Mouse (Mus musculus): ENCODE data around the gene Sall2.
A peak's percentile ranks its signal among the peaks of the same experiment; 100 is the strongest.
"Not testable (repeated sequence)": the region's sequence is repeated elsewhere in the genome, so short reads cannot be mapped to it uniquely, and the experiment has no call there.

Sall2 gene

DNA sequence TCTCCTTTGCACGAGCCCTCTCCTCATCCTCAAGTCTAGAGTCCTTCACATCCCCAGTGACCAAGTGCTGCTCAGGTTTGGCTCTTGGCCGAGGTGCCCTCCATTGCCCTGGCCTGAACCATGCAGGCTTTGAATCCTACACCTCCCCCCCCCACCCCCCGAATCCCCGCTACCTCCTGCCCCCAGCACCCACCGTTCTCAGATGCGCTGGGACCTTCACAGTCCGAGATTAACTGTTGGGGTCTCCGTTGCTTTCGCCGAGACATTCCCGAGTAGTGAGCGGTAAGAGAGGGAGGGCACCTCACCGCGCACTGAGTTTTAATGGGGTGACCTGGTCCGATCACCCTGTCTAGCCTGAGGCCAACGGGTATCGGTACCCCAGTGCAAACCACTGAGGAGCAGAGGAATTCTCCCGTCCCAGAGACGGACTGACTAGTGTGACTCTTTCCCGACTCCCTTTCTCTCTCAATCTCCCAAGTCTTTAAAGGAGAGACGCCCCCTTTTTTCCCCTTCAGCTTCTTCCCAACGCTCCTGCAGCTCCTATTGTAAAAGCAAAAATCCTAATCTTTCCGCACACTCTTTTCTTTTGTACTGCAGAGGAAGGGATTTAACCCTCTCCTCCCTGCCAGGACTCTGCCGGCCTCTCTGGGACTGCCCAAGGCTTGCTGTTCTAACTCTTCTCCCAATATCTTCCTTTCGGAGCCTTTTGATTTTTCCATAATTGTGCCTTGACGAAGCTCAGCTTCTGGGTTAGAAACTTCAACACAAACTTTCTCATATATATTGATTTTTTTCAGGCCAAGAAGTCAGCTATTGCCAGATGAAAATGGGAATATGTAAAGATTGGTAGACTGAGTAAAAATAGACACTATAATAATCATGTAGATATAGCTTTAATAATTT lies at the start of gene Sall2:
TSS of gene Sall2 (minus strand) at position 853 of the 903 bp plus-strand sequence.
- DNase-seq, result no peak

DNA sequence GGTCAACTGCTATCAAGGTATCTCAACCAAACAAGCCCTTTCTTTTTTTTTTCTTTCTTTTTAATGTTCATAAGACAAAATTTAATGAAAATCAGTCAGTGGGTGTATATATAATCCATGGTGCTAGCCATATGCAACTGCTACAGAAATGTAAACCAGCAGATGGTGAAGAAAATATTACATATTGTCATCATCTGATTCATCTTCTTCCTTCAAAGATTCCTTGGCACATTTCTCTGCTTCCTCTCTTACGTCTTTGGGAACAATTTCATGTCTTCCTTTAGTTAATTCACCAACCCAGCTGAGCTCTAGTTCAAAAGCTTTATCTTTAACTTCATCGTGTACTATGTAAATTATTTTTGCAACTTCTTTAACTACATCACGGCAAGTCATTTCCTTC lies 40.2 kb upstream of the Sall2 start:
- DNase-seq, result no peak

DNA sequence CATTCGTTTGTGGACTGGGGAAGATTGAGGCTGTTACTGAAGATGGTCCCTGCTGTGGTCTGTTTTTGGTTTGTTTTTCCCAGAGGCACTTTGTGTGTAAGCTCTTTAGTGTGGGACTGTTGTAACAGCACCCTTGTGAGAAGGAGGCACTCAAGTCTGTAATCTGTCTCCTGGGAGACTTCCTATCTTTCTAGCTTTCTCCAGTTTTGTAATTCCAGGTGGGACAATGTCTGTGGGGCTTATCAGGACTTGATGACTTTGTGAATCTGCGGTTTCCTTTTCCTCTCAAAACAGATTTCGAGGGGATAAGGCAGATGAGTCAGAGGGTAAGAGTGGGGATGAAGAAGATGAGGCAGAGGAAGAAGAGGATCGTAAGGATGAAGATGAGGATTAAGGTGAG lies 27.7 kb upstream of the Sall2 start, which contains the start of gene Olfr1513:
TSS of gene Olfr1513 (minus strand) at position 101 of the 400 bp plus-strand sequence.
- DNase-seq, result no peak

DNA sequence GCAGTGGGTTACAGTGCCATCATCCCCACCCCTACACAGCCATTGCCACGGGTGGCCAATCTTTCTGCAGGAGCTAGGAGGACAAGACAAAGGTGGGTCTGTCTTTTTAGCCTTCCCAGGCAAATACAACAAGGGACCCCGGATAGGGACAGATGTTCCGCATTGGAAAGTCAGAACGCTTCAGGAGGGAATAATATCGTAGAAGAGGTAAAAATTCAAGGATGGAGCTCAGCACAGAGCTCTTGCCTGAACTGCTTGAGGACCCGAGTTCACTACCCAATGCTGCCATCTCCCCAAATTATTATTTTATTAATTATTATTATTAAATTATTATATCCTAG lies 10.9 kb upstream of the Sall2 start:
- no peak for DNase-seq

DNA sequence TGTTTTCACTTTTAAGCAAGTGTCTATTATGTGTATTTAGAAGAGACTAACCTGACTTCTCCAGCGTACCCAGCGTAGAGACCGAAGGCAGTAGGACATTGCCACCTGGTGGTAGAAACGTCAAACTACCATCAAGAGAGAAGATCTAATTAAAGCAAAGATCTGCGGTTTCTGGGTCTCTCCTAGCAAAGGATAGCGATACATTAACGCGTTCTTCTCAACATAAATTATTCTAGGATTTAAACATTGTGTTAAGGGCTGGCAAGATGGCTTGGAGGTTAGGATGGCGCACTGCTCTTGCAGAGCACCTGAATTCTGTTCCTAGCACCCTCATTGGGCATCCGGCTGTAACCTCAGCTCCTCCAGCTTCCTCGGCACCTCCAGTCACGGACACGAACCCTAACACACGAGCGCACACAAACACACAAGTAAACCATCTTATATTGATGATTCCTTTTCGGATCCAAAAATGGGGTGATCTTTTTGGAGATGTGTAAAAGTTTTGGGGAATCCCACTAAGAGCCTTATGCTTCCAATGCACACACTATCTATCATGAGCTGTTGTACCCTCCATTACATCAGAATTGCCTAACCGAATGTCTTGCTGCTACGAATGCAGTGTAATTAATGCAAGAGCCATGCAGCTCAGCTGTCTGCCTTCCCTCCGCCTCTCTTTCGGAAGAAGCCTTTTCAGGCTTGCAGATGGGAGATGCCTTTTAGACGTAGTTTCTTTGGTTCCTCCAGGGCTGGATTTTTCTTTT lies 10.4 kb upstream of the Sall2 start:
- peak; percentile 50 for DNase-seq

DNA sequence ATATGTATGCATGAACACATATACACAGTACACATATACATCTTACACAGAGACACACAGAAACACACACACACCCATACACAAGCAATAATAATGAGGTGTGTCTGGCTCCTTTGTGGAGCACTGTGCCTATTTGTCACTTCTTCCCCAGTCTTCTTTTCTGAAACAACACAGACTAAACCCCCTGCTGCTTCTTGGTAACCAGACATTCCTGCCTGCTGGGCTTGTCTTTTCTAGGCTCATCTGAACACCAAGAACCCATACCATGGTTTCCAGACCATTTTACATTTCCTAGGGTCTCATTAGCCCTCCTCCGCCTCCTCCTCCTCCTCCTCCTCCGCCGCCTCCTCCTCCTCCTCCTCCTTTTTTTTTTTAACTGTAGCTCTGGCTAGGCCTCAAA lies 3.6 kb upstream of the Sall2 start:
- no peak for DNase-seq

DNA sequence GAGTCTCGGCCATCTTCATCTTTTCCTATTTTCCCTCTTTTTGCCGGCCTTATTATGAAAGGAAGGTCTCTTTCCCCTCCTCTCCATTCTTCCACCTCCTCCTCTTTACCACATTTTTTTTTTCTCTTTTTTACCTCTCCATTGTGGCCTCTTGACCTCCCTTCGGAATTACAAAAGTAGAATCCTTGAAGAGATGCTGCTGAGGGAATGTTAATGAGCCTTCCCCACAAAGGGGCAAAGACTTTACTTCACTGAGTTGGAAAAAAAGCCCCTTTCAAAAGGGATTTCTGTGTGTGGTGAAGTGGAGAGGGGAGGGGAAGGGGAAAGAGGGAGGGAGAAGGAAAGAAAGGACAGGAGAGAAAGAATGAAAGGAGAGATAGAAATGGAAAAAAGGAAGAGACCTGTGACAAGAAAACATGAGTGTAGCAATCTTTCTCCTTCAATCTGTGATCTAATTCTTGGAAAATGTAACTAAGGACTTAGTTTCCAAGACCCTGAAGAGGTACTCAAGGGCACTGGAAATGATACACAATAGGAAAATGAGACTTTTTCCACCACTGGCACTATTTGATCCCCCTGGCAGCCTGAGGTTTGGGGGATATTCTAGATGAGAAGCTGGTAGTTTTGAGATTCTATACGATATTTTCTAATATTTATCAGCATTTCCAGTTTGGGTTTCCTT lies 2.6 kb upstream of the Sall2 start:
- DNase-seq, result no peak

DNA sequence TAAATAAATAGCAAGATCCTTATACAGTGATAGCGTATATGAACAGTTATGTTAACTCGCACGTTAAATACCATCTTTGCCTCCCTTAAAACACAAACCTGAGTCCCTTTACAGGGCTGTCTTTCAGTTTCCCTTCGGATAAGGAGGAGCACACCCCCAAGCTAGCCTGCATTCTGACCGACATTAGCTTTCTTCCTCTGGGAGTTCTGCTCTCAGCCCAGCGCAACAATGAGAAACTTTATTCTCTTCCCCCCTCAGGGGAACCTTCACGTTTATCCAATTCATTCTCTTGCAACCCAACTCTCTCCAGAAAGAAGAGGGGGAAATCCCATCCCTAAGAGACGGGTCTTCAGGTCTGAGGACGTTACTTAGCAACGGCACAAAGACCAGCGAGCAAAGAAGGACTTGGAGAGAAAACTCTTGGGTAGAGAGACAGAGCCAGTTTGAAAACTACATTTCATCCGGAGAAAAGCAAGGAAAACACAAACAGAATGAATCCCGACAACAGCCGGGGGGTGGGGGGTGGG lies 1.1 kb downstream of the Sall2 start:
- no peak for DNase-seq

DNA sequence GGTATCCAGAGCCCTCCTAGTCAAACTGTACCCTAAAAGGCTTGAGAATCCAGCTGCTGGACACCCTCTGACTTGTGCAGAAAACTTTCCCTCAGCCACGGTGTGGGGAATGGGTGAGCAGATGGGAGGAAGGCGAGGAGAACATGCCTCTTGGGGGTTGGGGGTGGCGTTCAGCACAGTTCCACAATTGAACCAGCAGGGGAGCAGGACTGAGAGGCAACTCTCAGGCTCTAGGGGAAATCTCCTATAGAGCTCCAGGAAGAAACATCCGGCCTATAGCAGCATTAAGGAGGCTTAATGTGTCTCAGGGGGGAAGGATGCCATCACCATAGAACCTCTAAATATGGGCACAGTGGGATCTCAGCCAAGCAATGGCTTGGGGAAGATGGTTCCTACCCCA lies 2.7 kb downstream of the Sall2 start:
- no peak for DNase-seq

DNA sequence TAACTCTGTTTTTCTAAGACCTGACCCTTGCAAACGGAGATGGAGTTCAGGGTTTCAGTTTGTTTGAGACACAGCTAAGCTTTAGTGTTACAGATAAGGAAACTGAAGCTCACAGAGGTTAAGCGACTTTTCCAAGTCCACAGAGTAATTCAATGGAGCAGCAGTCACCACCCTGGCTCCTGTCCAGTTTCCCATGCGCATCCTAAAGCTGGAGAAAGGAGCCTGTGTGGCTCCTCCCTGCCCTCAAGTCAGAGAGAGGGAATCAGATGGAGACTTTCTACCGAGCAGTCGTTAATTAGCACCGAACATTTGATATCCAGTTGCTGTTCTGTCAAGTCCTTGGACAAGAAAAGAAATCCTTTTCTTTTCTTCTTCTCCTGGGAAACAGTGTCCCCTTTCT lies 9.2 kb downstream of the Sall2 start:
- DNase-seq, result no peak

DNA sequence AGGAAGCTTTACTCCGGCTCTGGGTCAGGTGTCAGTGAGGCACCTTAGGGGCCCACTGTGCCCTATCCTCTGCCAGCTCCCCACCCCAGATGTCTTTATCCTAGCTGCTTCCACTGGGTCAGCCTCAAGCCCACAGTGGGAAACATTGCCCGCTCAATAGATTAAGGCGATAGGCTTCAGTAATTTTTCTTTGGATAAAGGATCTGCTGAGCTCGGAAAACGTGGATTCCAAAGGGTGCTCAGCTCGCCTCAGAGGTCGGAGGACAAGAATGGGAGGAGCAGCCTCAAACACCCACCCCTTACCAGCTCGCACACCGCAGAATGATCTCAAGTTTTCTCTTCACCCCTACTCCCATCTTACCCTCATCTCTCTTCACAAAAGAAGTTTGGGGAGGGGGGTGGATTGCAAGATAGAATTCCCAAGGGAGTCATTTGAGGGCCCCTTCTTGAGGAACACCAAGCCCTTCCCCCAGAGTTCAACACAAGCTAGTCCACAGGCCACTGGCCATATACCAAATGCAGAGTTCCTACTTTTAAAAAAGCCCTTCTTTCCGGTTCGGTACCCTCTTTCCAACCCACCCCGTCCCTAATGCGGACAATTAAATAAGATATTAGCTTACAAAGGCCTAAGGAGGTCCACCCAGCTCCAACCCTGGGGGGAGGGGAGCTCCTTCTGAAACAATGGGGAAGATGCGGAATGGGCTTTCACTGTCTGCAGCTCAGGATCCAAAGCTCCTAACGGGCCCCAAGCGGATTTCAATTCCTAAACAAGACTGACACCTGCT lies 11.9 kb downstream of the Sall2 start:
- peak; percentile 57 for DNase-seq

DNA sequence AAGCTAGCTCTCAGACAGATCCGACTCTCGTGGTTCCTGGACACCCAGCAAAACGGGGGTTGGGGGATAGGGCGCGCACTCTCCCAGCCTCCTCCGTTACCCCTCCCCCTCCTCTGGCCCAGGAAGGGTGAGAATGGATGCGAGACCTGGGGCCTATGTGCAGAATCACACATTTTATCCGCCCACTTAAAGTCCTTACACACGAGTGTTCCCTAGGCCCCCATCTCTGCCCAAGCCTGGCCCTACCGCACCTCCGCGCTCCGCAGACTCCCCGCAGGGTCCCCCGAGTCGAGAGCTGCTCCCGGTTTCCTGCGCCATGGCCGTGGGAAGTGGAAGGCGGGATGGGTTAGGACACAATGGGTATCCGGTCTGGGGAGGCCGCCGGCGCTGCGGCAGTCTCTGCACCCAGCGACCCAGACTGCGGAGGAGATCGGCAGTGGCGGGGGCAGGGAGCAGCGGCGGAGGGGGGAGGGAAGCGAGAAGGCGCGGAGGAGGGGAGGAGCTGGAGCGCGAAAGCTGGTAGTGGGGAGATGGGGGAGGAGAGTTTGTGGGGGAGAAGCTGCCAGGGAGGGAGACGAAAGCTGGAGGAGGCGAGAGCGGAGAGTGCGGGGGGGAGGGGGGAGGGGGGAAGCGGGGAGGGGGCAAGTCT lies 12.6 kb downstream of the Sall2 start:
- peak; percentile 71 for DNase-seq

DNA sequence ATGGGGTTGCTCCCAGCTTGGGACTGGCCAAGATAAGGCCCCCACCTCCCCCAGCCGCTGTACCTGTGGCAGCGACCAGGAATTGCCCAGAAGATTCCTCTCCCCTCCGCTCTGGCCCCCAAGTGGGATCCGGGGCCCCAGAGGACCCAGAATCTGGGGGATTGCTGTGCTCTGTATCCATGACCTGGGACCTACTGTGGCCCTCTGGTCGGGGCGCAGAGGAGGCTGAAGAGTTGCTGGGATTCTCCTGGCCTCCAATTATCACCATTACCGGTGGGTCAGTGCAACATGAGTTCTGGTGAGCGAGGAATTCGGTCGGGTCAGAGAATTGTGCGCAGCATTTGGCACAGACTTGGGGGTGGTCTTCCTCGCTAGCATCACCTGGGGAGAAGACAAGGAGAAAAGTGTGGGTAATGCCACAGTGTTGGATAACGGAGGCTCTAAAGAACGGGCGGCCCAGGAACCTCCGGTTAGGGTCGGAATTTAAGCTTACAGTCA lies 13.2 kb downstream of the Sall2 start:
- DNase-seq, result no peak

DNA sequence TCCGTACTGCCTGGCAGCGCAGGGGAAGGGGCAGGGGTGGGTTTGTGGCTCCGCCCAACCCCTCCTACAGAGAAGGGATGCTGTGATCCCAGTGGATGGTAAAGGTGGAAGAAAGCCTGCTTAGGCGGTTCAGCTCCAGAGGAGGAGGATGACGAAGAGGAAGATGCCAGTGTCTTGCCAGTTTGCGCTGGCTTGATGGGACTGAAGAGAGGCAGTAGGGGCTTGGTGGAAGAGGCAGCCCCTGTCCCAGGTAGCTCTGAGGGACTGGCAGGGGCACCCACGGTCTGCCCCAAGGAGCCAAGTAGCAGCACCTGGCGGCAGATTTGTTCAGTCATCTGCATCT lies 13.8 kb downstream of the Sall2 start:
- no peak for DNase-seq

DNA sequence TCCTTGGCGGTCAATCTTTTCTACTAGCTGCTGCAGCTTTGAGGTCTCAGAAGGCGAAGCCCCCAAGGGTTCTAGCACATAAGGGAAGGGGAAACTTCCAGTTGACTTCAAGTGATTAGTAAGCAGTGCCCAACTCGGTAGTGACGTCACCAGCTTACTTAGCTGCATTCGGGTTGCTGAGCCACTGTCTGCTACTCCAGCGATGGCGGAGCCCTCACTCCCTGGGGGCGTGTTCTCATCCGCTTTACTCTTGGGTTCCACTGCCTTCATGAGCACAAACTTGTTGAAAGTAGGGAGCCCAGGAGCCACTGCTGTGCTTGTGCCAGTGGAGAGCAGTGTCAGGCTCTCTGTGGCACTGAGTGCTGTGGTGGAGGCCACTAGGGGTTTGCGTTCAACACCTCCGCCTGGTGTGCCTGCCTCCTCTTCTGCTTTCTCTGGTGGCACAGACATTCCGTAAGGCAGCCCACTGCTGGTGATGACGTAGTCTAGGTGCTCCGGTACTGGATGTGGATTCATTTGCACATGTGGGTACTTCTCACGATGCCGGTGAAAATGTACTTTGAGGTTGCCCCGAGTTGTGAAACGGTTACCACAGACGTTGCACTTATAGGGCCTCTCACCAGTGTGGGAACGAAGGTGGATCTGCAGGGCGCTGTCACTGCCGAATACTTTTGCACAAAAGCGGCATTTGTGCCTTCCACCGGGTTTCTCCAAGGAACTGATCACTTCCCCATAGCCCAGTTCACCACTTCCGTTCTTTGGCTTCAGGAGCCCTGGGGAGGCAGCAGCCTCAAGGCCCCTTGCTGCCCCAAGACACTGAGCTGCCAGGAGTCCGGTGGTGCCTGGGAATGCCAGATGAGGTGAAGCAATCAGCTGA lies 14.4 kb downstream of the Sall2 start:
- no peak for DNase-seq

DNA sequence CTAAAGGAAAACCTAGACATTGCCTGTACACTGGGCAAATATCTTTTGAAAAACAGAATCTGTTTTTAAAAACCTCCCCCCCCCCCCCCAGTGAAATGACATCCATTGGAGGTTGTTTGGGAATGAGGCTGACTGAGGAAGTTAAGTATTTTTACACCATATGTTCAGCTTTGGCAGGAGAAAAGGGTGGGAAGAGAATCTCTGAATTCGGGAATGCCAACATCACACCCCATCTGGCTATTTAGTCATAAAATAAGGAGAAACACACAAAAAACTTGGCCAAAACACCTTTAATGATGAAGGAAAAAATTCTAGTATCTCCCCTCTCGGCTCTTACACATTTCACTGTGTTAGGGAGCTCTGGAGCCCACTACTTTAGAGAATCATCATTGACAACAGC lies 17.7 kb downstream of the Sall2 start:
- no peak for DNase-seq

DNA sequence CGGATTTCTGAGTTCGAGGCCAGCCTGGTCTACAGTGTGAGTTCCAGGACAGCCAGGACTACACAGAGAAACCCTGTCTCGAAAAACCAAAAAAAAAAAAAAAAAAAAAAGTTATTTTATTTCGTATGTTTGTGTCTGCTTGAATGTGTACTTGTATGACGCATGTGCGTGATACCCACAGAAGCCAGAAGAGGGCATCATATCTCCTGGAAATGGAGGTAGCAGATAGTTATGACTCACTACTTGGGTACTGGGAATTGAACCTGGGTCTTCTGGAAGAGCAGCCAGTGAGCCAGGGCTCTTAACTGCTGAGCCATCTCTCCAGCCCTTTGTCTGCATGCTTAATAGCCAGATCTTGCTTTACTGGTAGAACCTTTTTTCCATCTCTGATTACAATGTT lies 18.2 kb downstream of the Sall2 start:
- DNase-seq, result not testable (repeated sequence)

DNA sequence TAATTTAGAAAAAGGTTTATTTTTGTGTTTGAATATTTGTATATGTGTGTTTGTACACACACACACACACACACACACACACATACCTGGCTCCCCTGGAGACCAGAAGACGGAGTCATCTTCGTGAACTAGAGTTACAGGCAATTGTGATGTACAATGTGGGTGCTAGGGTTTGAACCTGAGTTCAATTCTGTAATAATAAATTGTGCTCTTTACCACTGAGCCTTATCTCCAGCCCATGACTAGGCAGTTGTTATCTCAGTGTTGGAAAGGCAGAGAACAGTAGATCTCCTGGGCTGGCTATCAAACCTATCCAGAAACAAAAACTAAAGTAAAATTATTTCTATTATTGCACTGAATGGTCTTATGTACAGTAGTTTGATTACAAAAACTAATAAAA lies 22.5 kb downstream of the Sall2 start:
- DNase-seq, result no peak

DNA sequence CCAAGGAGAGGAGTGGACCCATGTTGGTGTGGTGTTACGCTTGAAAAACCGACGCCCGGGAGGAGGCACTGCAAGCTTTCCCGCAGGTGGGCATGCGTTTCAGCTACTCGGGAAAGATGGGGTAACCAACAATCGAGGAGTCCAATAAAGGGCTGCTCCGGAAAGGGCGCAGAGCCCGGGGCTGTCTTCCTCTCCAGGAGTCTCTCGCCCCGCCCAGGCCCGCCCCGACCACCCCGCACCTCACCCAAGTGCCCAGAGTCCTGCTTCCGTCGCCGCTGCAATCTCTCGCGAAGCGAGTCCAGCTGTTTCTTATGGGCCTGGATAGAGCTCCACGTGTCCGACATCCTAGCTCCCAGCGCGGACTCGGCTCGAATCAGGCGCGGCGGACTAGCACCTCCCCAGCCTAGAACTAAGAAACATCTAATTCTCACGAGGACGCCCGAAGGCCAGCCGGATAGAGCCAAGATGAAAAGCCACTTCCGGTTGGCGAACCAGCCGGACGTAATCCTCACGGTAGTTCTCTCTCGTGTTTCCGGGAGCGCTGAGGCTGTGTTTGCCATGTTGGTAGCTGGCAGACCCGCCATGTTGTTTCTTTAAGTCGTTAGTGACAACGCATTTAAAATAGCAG lies 23.8 kb downstream of the Sall2 start, which contains the start of gene Mettl3:
TSS of gene Mettl3 (minus strand) at position 485 of the 628 bp plus-strand sequence.
- DNase-seq, result peak; percentile 93

DNA sequence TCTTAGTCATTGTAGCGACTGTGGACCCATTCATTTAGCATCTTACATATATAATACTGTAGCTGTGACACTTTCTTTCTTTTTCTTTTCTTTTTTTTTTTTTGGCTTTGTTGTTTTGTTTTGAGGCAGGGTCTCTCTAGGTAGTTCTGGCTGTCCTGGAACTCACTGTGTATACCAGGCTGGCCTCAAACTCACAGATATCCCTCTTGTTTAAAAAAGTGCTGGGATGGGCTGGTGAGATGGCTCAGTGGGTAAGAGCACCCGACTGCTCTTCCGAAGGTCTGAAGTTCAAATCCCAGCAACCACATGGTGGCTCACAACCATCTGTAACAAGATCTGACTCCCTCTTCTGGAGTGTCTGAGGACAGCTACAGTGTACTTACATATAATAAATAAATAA lies 25.0 kb downstream of the Sall2 start:
- DNase-seq, result not testable (repeated sequence)

All from kidney, adult 18-20 months (tissue).